Comparison of ENCODE assay signal across 9 mouse cellular contexts in the genomic region with DNA sequence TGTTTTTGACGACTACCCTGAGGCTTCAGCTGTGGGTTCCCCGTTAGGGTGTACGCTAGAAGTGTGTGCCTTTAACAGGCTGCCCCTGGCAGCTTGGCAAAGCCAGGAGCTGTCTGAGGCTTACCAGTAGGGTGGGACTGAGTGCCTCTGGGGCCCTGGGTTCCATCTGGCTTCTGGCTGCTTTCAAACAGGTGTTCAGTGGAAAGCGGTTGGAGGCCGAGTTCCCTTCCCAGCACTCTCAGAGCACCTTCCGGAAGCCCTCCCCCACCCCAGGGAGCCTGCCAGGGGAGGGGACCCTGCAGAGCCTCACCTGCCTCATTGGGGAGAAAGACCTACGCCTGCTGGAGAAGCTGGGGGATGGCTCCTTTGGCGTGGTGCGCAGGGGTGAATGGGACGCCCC. TPM values are rescaled to one million over a fixed set of nuclear protein-coding genes. Genes with fewer than 3 reads are reported as not detected.
DNase-seq lines count a peak whose midpoint lies in the region; ATAC-seq and TF ChIP-seq lines count a peak whose summit lies in the region.
"Had no signal": no experiment of that assay in that cellular context is flagged by ENCODE, and none has a peak within 500 bp of the region (broad histone marks: within the 10 kb centered on the region; RNA-seq: fewer than 3 reads in every experiment).

No protein-coding gene starts in this region.

- H3K36me3 ChIP-seq in hindbrain, embryonic 10.5 days = peaks cover 52% of the 10 kb centered on the region
- peaks cover 49% of the 10 kb centered on the region for H3K36me3 ChIP-seq in hindbrain, embryonic 14.5 days (replicated peaks; ENCODE audit: control insufficient read depth, insufficient read depth)
- peaks cover 47% of the 10 kb centered on the region for H3K36me3 ChIP-seq in ES-E14 (ENCODE audit: control insufficient read depth, insufficient read depth, low read length, poor library complexity, severe bottlenecking)
- H3K36me3 ChIP-seq in embryonic facial prominence, embryonic 13.5 days = peaks cover 63% of the 10 kb centered on the region
- peaks cover 36% of the 10 kb centered on the region for H3K36me3 ChIP-seq in thymus, adult 2 months (ENCODE audit: control insufficient read depth, insufficient read depth, low read length)

- H3K27ac ChIP-seq in hindbrain, embryonic 10.5 days = peak overlapping the region; percentile 77
- no peak overlapping the region for H3K27ac ChIP-seq in hindbrain, embryonic 14.5 days
- 0 out of 2 replicates have a peak overlapping the region, but pooled peaks have one; percentile 40 for H3K27ac ChIP-seq in ES-E14 (ENCODE audit: insufficient read depth, low read depth, low read length, poor library complexity, severe bottlenecking)
- no peak overlapping the region for H3K27ac ChIP-seq in embryonic facial prominence, embryonic 13.5 days
- peak overlapping the region; percentile 76 for H3K27ac ChIP-seq in thymus, adult 2 months (ENCODE audit: control insufficient read depth, insufficient read depth, low read length)

- H3K4me2 ChIP-seq in hindbrain, embryonic 14.5 days (replicated peaks) = no peak overlapping the region
- no peak overlapping the region for H3K4me2 ChIP-seq in embryonic facial prominence, embryonic 13.5 days

- no peaks in the 10 kb centered on the region for H3K9me3 ChIP-seq in hindbrain, embryonic 10.5 days
- no peaks in the 10 kb centered on the region for H3K9me3 ChIP-seq in hindbrain, embryonic 14.5 days (ENCODE audit: control insufficient read depth, low read length)
- no peaks in the 10 kb centered on the region for H3K9me3 ChIP-seq in ES-E14 (ENCODE audit: control insufficient read depth, insufficient read depth, low read depth, low read length)
- no peaks in the 10 kb centered on the region for H3K9me3 ChIP-seq in embryonic facial prominence, embryonic 13.5 days

- no peak overlapping the region for H3K4me3 ChIP-seq in hindbrain, embryonic 10.5 days
- H3K4me3 ChIP-seq in hindbrain, embryonic 14.5 days (replicated peaks; ENCODE audit: low read length) = no peak overlapping the region
- H3K4me3 ChIP-seq in ES-E14 (ENCODE audit: insufficient read depth in 1 of 2, low read depth in 1 of 2, low read length in 2 of 2, poor library complexity in 1 of 2, severe bottlenecking in 1 of 2) = no peak overlapping the region
- H3K4me3 ChIP-seq in embryonic facial prominence, embryonic 13.5 days = no peak overlapping the region
- H3K4me3 ChIP-seq in thymus, adult 2 months (ENCODE audit: control insufficient read depth, insufficient read depth, low read length) = no peak overlapping the region

- in situ Hi-C loops in ES-E14 (cut with MboI; ENCODE audit: low sequenced_read_pairs in 2 of 2, unreplicated experiment in 2 of 2) = no loop called here

- no peak overlapping the region for H3K9ac ChIP-seq in hindbrain, embryonic 14.5 days
- H3K9ac ChIP-seq in ES-E14 (ENCODE audit: insufficient read depth, low read depth, low read length, poor library complexity, severe bottlenecking) = peak overlapping the region; percentile 14; the same call in 1 of the 2 replicates
- 0 out of 2 replicates have a peak overlapping the region, but pooled peaks have one; percentile 27 for H3K9ac ChIP-seq in embryonic facial prominence, embryonic 13.5 days

- peaks cover 50% of the 10 kb centered on the region for H3K4me1 ChIP-seq in hindbrain, embryonic 10.5 days (replicated peaks)
- H3K4me1 ChIP-seq in hindbrain, embryonic 14.5 days (replicated peaks; ENCODE audit: control insufficient read depth, insufficient read depth, low read length) = peaks cover 17% of the 10 kb centered on the region
- peaks cover 12 to 50% of the 10 kb centered on the region in 2 experiments; a peak in 3 of 4 replicates for H3K4me1 ChIP-seq in ES-E14 (ENCODE audit: control insufficient read depth in 2 of 2, insufficient read depth in 2 of 2, low read length in 2 of 2, poor library complexity in 1 of 2)
- peaks cover 21% of the 10 kb centered on the region for H3K4me1 ChIP-seq in embryonic facial prominence, embryonic 13.5 days
- peaks cover 46% of the 10 kb centered on the region for H3K4me1 ChIP-seq in thymus, adult 2 months (replicated peaks; ENCODE audit: control insufficient read depth, insufficient read depth, low read length)

- no peaks in the 10 kb centered on the region for H3K27me3 ChIP-seq in hindbrain, embryonic 10.5 days (ENCODE audit: insufficient read depth, poor library complexity, severe bottlenecking)
- H3K27me3 ChIP-seq in hindbrain, embryonic 14.5 days (ENCODE audit: control insufficient read depth, insufficient read depth, low read length) = no peaks in the 10 kb centered on the region
- H3K27me3 ChIP-seq in embryonic facial prominence, embryonic 13.5 days = no peaks in the 10 kb centered on the region
- no peaks in the 10 kb centered on the region for H3K27me3 ChIP-seq in thymus, adult 2 months (ENCODE audit: control insufficient read depth, insufficient read depth, low read length)

- TF ChIP-seq POLR2A in thymus, adult 2 months (IDR thresholded peaks at IDR 0.05; ENCODE audit: control insufficient read depth, extremely low read depth, insufficient read depth, low read length, poor library complexity) = no peak

- TF ChIP-seq CTCF in thymus, adult 2 months (IDR thresholded peaks at IDR 0.05; ENCODE audit: borderline replicate concordance, control insufficient read depth, extremely low read depth, insufficient read depth, low read length, poor library complexity) = no peak

- ATAC-seq in hindbrain, embryonic 14.5 days (ENCODE audit: low FRiP score) = no peak
- ATAC-seq in embryonic facial prominence, embryonic 13.5 days (ENCODE audit: insufficient number of reproducible peaks, insufficient read depth, low FRiP score, low TSS enrichment, low read depth) = no peak
- ATAC-seq: inflammation-experienced regulatory T-cells, adult 6 months had no signal

- WGBS in hindbrain, embryonic 10.5 days = 73% methylated on average over 10 of the region's 10 CpGs
- WGBS in hindbrain, embryonic 14.5 days = 68% methylated on average over 10 of the region's 10 CpGs
- WGBS in embryonic facial prominence, embryonic 13.5 days = 58% methylated on average over 10 of the region's 10 CpGs
- whole genome bisulfite sequencing in thymus, adult 2 months = 66% methylated on average over 10 of the region's 10 CpGs

- no peak for DNase-seq in hindbrain, embryonic 10.5 days (ENCODE audit: low spot score)
- no peak for DNase-seq in hindbrain, embryonic 14.5 days (ENCODE audit: low spot score)
- no peak for DNase-seq in ES-E14 (ENCODE audit: low read depth, low spot score)
- peak; percentile 68 for DNase-seq in thymus, adult 2 months
- no peak for DNase-seq in right cerebral cortex, postnatal 25 days
- no peak for DNase-seq in left cerebral cortex, adult 11 months (ENCODE audit: low spot score)
- DNase-seq: kidney, postnatal 14 days had no signal

TF ChIP-seq in ES-E14, 5 proteins besides CTCF, POLR2A, EP300 and RAD21:
- TF ChIP-seq MAFK (IDR thresholded peaks at IDR 0.05; ENCODE audit: insufficient read depth, low read depth, low read length) = no peak

RNA-seq across cellular contexts. Expression of a gene that starts 24.4 kb away (rescaled TPM):
- 7.8 and 8.4 TPM in 2 replicates for polyA plus RNA-seq in hindbrain, embryonic 10.5 days (2016; fragmentation: Nextera tagmentation; extraction: Ambion mirVana)
- polyA plus RNA-seq in hindbrain, embryonic 14.5 days (2014; fragmentation: Nextera tagmentation; extraction: Ambion mirVana) = 17.4 and 20.0 TPM in 2 replicates
- total RNA-seq in ES-E14 (2012; rRNA removed) = 47.1 and 63.7 TPM in 2 replicates
- polyA plus RNA-seq in embryonic facial prominence, embryonic 13.5 days (2015; fragmentation: Nextera tagmentation; extraction: Ambion mirVana) = 12.7 and 13.3 TPM in 2 replicates
- polyA plus RNA-seq in thymus, adult 2 months (2012; rRNA removed) = 479 and 508 TPM in 2 replicates

RNA-seq across cellular contexts. Expression of a gene that starts 59.3 kb away (rescaled TPM):
- 42.5 and 69.9 TPM in 2 replicates for polyA plus RNA-seq in hindbrain, embryonic 10.5 days (2016; fragmentation: Nextera tagmentation; extraction: Ambion mirVana)
- 54.0 and 65.1 TPM in 2 replicates for polyA plus RNA-seq in hindbrain, embryonic 14.5 days (2014; fragmentation: Nextera tagmentation; extraction: Ambion mirVana)
- 334 and 403 TPM in 2 replicates for total RNA-seq in ES-E14 (2012; rRNA removed)
- polyA plus RNA-seq in embryonic facial prominence, embryonic 13.5 days (2015; fragmentation: Nextera tagmentation; extraction: Ambion mirVana) = 20.8 and 21.4 TPM in 2 replicates
- polyA plus RNA-seq in thymus, adult 2 months (2012; rRNA removed) = 11.7 and 14.2 TPM in 2 replicates

Comparison
In these comparisons a context has a peak if more than half of its experiments do, and no peak if none do; other contexts are left out.
1. H3K27ac ChIP-seq: peak in hindbrain, embryonic 10.5 days (single experiment), ES-E14 (single experiment) and thymus, adult 2 months (single experiment); none in hindbrain, embryonic 14.5 days (single experiment) and embryonic facial prominence, embryonic 13.5 days (single experiment).
2. RNA of a gene that starts 24.4 kb away (polyA plus RNA-seq): 479 to 508 TPM in thymus, adult 2 months; 17.4 to 20.0 TPM in hindbrain, embryonic 14.5 days, 12.7 to 13.3 TPM in embryonic facial prominence, embryonic 13.5 days and 7.8 to 8.4 TPM in hindbrain, embryonic 10.5 days; every median in the first group is over 10 times any median in the second.